Mouse (Mus musculus) R1 (cell line): Measurements from ENCODE around the gene Cisd3.
A peak's percentile ranks its signal among the peaks of the same experiment; 100 is the strongest.
"Not testable (repeated sequence)": the region's sequence is repeated elsewhere in the genome, so short reads cannot be mapped to it uniquely, and the experiment has no call there.

Experiments used
- DNase-seq: peaks from one replicate; pipeline ENCODE4 v3.0.0-alpha.2; 2018; ENCODE audit warnings: low read depth, low spot score

Gene Cisd3

DNA sequence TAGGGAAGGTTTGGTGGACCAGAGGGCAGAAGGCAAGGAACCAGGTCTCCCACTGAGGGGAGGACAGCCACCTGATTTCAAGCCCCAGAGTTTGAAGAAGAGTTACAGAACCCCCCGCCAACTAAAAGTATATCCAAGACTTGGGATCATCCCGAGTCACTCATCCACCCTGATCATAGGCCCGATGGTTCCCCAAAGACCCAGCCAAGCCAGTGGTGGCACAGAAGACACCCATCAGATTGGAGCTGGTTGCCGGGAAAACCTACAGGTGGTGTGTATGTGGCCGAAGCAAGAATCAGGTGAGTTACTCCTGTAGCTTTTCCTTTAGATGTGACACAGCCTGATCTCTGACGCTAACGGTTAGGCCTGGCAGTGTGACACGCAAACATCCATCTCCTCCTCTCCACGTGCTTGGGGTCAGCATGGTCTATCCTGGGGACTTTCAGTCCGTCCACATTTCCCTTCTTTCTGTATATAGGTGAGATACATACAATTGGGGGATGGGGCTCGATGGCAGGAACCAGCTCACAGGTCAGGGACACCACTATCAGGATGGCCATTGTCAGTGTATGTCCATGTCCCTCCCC is 789 bp downstream of the Cisd3 start:
- no peak for DNase-seq

DNA sequence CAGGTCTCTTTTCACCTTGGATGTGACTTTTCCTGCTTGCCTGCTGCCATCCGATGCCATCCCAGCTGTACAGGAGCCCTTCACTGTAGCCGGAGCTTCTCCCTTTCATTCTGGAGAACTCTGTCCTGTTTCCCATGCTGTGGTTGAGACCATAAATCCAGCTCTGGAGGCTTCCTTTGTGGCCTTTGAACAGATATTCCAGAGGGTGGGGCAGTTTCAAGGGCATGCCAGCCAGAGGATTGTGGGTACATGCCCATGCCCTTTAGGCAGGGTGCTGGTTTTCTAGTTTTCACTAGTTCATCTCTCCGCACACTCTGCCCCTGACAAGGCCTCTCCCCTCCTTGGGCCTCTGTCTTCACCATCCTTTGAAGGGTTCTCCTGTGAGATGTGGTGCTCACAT is 1.4 kb downstream of the Cisd3 start:
- DNase-seq = no peak

DNA sequence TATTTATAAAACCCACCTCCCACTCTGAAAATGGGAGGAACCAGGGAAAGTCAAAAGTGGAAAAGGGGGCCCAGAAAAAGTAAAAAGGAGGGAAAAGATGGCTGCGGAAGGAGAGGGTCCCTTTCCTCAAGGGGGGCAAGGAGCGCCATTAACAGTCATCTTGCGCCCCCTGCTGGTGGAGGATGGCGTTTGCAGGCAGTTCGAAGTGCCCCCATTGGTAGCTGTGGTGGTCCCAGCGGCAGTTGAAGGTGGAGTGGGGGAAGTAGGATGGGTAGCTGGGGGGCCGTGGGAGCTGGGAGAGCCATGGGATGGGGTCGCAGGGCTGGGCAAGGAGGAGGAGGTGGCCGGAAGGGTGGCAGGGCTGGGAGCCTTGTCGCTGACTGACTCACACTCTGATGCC is 4.2 kb downstream of the Cisd3 start:
- DNase-seq = peak; percentile 66

DNA sequence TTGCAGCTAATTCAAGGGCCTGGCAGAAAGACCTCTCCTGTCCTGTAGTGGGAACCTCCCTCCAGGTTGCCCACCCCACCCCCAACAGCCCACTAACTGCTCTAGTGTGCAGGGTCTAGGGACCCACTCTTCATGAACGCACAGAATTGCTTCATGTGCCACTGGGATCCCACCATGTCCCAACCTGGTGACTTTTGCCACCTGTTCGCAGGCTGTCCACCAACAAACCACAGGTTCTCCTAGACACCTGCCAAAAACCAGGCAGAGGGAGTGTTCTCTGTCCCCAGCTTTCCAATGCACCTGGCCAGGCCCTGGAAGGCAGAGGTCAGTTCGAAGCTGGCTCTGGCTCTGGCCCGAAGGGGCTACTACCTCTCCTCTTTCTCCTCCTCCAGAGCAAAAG is 8.8 kb downstream of the Cisd3 start:
- DNase-seq = no peak

DNA sequence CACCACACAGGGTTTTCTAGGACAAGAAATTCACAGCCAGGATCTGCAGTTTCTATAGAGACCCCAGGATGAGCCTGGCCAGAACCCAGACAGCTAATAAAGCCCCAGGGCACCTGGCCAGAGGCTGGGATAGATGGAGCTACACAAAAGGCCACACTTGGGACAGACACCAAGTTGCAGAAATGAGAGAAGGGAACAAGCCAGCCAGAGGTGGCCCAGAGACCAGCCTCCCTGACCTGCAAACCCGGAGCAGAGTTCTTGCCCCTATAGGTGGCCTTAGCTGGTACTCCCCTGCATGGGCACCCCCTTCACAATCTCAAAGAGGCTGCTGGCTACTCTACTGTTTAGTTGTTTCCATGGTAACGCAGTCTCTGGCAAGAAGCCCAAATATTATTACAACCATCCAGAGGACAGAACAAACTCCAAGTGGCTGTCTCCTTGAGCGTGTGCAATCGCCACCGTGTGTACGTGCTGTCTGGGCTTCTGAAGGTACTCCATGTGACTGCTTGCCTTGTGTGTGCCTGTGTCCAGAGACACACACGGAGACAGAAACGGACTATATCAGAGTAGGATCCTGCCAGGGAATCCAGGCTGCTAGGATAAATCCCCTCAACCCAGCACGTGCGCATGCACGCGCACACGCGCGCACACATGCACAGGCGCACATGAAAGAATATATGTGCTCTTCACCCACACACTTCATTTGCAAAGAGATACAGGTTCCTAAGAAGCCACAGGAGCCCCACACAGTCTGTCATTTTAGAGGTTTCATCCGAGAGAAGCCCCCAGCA is 9.5 kb downstream of the Cisd3 start:
- no peak for DNase-seq

DNA sequence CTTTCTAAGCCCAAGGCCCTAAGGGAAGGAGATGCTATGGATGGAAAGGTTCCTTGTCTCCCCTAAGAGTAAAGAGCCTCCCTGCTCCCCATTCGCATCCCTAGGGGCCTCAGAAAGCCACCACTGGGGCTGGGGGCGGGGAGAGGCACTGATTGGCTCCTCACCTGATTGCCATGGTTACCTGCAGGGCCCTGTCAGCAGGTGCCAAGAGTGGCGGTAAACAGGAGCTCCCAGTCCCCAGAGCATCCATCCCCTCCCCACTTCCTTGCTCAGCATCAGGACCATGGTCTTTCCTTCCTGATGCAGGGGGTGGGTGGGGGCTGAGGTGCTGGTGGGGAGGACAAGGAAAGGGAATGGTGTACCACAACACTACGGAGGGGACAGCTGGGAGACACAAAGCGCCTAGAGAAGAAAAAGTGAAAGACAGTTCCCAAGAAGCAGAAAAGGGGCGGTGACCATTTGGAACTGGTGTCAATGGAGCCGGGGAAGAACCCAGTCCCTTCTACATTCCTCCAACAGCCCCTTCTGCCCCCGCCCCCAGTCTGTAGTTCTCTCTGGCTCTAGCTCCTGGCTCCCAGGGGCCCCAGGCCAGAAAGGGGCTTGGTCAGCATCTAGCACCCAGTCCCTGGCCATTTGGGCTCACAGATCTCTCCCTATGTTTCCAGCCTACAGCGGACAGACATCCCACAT is 10.2 kb downstream of the Cisd3 start:
- DNase-seq = peak; percentile 72

DNA sequence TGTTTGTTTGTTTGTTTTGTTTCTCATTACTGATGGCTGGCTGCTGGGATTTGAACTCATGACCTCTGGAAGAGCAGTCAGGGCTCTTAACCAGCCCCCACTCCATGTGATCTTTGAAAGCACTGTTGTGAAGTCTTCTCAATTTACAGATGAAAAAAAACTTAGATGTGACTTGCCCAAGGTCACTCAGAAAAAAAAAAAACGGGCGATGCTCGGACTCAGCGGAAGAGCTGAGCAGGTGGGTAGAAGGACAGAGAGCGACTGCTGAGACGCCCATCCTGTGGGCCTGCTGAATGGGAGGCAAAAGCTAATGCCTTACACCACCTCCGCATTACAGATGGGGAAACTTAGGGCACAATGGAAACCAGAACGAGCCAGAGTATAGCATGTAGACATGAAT is 11.0 kb downstream of the Cisd3 start:
- DNase-seq = peak; percentile 83

DNA sequence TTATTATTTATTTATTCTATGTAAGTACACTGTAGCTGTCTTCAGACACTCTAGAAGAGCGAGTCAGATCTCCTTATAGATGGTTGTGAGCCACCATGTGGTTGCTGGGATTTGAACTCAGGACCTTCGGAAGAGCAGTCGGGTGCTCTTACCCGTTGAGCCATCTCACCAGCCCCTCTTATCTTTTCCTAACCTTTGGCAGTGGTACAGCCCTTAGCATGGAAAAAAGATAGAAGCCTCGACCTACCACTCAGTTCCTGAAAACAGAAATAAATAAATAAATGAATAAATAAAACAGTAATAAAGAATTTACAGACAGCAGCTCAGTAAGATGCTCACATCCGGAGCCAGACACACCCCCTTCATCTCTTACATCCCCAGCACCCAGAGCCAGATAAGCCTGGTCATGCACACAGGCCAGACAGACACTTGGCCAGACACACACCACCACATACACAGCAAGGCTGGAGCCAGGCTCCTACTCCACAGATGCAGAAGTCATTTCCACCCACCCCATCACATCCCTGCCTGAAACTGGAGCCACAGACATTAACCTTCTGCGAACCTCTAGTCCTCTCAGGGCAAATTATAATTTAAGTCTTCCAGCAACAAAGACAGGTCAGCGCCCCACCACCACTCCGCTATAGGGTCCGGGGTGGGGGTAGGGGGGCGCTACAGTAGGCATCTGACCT is 11.7 kb downstream of the Cisd3 start:
- DNase-seq = no peak

DNA sequence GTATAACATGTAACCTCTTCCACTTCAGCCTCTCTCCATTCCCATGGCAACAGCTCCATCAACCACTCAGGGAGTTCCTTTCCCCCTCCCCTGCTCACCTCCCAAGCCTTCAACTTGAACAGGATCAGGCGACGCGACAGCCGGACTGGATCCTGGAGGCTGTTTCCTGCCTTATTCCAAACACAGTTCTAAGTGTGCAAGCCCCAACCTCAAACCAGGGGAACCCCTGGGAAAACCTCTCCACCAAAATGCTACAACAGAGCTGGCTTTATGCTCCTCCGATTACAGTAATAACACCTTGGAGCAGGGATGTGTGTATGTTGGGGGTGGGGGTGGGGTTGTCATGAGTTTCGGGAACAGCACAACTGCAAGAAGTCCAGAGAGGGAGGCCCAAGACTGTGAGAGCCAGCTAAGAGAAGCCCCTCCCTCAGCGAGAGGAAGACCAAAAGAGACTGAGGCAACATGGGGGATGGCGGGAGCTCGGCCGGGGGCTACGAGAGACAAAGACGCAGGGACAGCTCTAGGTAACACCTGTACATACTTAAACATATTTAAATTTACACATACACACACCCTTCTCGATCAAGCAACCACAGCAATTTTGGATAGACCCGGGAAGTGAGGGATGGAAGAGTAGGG is 12.4 kb downstream of the Cisd3 start:
- peak; percentile 81 for DNase-seq

DNA sequence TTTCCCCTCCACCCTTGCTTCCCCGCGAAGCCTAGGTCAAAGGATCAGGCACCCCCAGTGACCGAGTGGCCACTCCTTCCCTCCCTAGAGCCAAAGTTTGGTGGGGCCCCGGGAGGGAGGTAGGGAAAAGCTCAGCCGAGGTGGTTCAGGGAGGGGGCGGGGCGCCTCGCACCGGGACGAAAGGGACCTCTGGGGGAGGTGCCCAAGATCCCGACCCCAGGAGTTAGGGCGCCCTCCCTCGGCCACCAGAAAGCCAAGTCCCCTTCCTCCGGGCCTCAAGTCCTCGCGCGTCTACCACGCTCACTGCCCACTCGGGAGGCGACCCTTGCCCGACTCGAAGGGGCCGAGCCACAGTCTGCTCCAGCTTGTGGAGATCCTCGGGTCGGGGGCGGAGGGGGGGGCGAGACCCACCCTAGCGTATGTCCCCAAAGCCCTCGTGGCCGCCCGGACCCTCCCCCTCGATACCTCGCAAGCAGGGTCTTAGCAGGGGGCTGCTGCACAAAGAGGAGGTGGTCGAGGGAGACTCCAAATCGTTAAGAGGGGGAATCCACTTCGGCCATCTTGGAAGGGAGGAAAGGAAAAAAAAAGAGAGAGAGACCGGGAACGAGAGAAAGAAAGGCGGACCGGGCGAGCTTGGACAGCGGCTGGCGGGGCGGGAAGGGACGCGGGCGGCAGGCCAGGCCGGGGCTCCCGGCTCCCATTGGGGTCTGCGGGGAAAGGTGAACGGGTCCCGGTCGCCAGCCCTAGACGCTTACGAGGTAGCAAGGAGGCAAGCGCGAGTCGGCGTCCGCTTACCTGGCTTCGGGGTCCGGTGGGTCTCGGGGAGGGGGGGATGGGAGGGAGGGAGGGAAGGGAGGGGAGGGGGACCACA is 13.3 kb downstream of the Cisd3 start:
- DNase-seq = peak; percentile 90

DNA sequence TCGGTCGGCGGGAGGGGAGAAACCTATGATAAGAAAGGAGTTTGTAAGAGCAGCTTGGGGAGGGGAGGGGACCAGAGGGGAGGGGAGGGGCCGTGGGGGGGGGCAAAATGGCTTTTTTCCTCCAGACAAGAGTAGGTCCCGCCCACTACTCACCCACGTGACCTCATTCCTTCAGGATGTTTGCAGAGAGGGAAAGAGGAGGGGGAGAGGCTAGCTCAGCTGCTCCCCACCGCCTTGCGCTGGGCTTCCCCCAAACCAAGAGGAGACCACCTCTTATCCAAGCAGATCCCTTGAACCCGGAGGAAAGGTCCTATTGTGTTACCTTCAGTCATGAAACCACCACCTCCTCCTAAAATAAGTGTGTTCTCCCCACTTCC is 14.0 kb downstream of the Cisd3 start:
- peak; percentile 98 for DNase-seq

DNA sequence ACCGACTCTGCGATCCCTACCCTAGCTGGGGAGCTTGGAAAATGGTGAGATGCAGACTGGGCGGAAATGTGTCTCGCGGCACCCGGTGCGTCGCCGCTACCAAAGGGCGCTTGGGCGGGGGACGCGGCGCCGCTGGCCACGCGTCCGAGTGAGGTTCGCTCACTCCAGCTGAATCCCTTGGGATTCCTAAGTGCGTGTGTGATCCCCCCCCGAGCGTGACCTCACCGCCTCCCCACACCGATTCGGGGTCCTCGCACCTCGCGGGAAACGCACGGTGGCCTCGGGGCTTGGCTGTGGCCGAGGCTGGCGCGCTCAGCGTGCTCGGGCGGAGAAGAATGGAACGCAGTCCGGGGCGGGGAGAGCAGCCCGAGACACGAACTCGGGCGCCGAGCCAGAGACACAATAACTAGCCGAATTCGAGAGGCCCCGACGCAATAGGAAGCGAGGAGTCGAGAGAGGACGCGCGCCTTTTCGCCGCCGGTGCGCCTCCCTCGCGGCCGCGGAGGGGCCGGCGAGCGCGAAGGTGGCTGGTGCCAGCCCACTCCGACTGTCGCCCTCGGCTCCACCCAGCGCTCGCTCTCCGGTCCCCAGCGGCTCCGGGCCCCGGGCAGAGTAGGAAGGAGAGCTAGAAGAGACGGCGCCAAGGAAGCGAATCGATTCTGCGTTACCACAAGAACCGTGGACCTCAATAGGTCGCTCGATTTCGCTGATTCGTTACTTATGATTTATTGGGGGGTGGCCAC is 14.5 kb downstream of the Cisd3 start, which contains the start of gene Pcgf2:
Pcgf2 (minus strand) TSS at position 495 of the 743 bp plus-strand sequence.
- no peak for DNase-seq

DNA sequence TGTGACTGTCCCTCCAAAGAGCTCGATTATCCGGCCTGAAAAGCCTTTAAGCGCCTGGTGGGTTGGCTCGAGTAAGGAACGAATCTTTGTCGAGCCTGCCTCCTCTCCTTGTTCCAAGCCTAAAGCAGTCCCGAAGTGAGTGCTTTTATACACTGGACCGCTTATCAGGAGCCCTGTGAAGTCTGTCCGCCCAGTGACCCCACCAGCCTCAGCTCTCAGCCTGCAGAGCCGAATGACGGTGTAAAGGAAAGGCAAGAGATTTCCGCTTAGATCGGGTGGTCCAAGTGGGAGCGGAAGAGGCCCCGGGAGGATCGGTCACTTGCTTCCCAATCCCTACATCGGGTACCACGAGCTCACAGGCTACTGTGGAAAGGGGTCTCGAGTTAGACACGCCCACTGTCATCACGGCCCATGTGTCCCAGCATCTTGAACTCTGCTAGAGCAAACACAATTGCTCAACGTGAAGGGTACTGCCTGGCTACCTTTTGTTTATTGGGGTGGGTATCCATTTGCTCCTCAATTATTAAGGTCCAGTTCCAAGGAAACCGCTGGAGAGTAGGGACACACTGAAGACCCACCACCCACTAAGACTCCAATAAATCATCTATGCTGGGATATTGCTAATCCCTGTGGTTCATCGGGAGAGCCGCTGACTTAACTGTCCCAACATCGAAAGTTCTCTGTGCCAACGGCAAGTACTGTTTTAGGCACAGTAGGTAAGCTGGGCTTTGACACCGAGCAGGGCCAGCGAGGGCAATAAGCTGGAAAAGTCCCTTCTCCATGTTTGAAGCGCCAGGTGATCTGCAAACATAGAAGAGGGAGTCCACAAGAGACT is 15.3 kb downstream of the Cisd3 start:
- no peak for DNase-seq

DNA sequence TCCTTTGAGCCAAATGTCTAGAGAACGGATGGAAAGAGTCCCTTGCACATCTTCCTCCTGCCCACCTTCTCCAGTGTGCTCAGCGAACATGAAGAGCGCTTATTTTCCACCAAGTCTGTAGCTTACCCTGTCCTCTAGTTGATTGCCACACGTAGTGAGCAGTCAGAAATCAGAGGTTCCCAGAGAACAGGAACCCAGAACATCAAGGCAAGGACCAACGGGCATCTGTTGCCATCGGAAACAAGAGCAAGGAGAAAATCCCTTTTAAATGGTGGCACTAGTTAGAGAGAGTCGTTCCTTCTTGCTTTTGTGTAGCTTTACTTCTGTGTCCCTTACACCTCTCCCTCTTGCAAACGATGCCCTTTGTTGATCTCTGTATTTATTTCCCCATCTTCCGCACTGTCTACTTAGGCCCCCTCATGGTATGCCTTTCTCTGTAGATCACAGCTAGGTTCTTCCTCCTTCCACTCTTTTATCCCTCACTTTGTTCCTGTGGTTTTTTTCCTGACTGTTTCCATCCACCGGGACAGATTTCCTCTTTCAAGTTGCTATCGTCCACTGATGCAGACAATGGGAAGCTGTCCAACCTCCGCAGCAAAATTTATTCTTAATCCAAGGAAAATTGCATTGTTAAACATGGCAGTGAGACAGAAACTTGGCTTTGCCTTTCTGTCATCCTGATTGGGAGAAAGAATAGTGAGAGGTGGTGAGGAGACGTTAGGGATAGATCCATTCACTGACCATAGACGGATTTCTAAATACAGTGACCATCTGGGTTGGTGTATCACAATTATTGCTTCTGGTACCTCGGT is 16.2 kb downstream of the Cisd3 start:
- no peak for DNase-seq

DNA sequence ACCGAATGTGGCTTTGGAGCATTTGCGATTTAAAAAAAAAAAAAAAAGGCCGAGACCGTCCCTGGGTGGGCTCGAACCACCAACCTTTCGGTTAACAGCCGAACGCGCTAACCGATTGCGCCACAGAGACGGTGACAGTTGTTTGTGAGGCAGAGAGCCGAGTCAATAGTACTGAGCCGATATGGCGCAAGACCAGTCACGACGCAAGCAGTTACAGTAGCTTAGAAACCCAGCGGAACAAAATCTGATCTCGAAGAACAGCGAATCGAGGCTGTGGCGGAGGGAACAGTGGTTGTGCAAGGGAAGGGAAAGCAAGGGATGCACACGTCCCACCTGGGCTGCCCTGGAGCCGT is 16.7 kb downstream of the Cisd3 start:
- DNase-seq = peak; percentile 71

DNA sequence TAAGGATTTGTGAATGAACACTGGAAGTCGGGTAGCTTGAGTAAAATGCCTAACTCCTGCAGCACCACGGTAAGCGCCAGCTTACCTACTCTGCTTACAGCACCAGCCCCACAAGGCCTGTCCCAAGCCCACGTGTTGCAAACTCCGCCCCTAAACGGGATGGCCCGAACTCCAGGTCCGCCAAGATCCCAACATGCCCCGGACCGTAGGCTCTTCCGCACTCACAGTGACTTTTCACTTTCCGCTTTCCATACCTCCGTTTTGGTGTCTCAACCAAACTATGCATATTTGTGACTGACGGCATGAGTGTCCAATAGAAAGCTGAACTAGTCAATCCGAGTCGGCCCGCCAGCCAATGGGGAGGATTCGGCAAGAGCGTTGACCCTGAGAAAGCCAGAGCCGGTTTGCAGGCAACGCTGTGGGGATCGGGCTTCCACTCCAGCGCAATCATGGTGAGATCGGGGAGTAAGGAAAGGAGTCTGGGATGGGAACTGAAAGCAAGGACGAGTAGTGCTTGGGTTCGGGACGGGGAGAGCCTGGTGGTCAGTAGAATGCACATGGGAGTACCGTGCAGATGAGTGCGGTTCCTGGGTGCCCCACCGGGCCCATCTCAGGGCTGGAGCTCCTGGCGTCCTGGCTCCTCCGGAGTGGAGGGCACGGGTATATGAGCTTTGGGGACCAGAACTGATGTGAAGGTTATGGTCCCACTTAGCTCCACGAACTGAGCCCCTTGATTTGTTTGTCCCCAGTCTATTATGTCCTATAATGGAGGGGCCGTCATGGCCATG is 17.6 kb downstream of the Cisd3 start, which contains the start of gene Psmb3:
Psmb3 (plus strand) TSS at position 361 of the 788 bp plus-strand sequence.
- peak; percentile 100 for DNase-seq

DNA sequence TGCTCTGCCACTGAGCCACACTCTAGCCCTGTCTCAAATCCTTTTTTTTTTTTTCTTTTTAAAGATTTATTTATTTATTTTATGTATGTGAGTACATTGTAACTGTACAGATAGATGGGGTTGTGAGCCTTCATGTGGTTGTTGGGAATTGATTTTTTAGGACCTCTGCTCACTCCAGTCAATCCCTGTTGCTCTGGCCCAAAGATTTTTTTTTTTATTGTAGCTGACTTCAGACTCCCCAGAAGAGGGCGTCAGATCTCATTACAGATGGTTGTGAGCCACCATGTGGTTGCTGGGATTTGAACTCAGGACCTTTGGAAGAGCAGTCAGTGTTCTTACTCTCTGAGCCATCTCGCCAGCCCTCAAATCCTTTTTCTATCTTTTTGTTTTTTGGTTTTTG is 24.4 kb downstream of the Cisd3 start:
- DNase-seq = not testable (repeated sequence)
